Mouse (Mus musculus) heart, adult 2 months (tissue): ENCODE data around the gene Nfia. TPM values are rescaled to one million over a fixed set of nuclear protein-coding genes. Genes with fewer than 3 reads are reported as not detected.
A peak's percentile ranks its signal among the peaks of the same experiment; 100 is the strongest.

Source experiments
- DNase-seq, 2 experiments: peaks; one replicate each; pipeline ENCODE4 v3.0.0; 2021
- H3K27ac ChIP-seq: fragments of 200-600 bp; 2 replicates; pipeline ENCODE4 v1.8.1; 2022
- H3K27me3 ChIP-seq: fragments of 200-500 bp; 2 replicates; pipeline ENCODE4 v1.6.1; 2012; ENCODE audit warnings: mild to moderate bottlenecking, low read length, inconsistent platforms, mixed read lengths; ENCODE audit not compliant: control insufficient read depth, insufficient read depth
- H3K36me3 ChIP-seq: fragments of 200-500 bp; 2 replicates; pipeline ENCODE4 v1.6.1; 2012; ENCODE audit warnings: low read length, inconsistent platforms; ENCODE audit not compliant: control insufficient read depth, insufficient read depth
- H3K4me1 ChIP-seq: fragments of 200-500 bp; 2 replicates; pipeline ENCODE4 v1.6.1; 2011; ENCODE audit warnings: low read length; ENCODE audit not compliant: control insufficient read depth, insufficient read depth
- H3K4me3 ChIP-seq: fragments of 200-600 bp; 2 replicates; pipeline ENCODE4 v1.8.1; 2022
- H3K79me2 ChIP-seq: fragments of 200-500 bp; replicated peaks from 2 replicates; pipeline ENCODE4 v1.6.1; 2012; ENCODE audit warnings: mild to moderate bottlenecking, inconsistent platforms, low read length, moderate library complexity, mixed read lengths; ENCODE audit not compliant: control insufficient read depth, insufficient read depth
- H3K9ac ChIP-seq: fragments of 200-500 bp; 2 replicates; pipeline ENCODE4 v1.6.1; 2012; ENCODE audit warnings: low read depth, mild to moderate bottlenecking, control low read depth, inconsistent platforms, low read length, mixed read lengths
- CTCF ChIP-seq: fragments of 200-600 bp; IDR thresholded peaks from 2 replicates; pipeline ENCODE4 v1.8.1; 2022; ENCODE audit warnings: antibody characterized with exemption, mild to moderate bottlenecking, moderate library complexity
- EP300 ChIP-seq: fragments of 200-500 bp; IDR thresholded peaks from 2 replicates; pipeline ENCODE4 v1.6.1; 2011; ENCODE audit warnings: low read depth, low read length, control low read depth; ENCODE audit not compliant: insufficient read depth
- POLR2A ChIP-seq: fragments of 200-500 bp; IDR thresholded peaks from 2 replicates; pipeline ENCODE4 v1.6.1; 2011; ENCODE audit warnings: mild to moderate bottlenecking, low read depth, low read length, control low read depth; ENCODE audit not compliant: insufficient read depth
- WGBS: fragments of 180-500 bp; shearing (Covaris S2); methylation state at CpG from one replicate; pipeline ENCODE4 v1.1.7; 2018; 5-methylcytosine and 5-hydroxymethylcytosine counted together
- intact Hi-C: fragments of 180-260 bp; cut with DNase I; formaldehyde crosslinking; loops from one replicate; pipeline ENCODE4 v1.15.1; 2025
- polyA plus RNA-seq: library from polyadenylated mRNA; depleted of rRNA; stranded (reverse); fragments of >200 nt; gene quantifications from 2 replicates; pipeline ENCODE4 v1.2.3, GENCODE M21; 2012
- total RNA-seq, 2 experiments: library from RNA; stranded (reverse); gene quantifications; 2 replicates each; pipeline ENCODE4 v1.2.3; 2021

Gene Nfia
- total and polyA plus RNA-seq, 3 experiments: 70.3 to 128 (median 126) TPM

DNA sequence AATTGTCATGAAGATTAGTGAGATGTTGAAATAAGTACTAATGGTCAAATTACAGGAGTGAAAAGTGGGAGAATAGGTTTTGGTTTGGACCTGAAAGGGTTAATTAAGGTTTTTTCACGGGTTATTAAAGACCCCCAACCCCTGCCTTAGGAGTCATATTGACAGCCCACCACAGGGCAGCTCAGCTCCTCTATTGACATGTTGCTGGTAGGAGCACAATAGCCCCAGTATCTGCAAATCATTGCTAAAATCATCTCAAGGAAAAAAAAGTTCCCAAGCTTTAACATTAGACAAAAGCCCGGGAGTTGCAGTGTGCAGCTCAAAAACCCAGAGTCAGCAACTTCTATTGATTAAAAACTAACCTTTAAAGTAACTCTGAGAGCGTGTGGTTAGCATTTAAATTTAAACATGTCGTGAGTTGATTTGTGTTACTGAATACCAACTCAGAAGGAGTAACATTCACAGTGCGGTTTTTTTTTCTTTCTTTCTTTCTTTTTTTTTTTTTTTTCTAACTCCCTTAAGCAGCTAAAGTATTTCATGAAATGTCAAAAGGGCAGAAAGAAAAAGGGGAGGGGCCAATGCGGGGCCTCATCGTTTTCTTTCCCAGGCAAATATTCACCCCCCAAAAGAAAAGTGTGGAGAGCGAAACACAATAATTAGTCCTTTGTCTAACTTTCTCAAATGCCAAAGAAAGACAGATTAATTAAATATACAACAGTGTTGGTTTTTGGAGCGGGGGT, 335.6 kb downstream of the Nfia start:
- TF ChIP-seq EP300 (no peak), CTCF (no peak), POLR2A (no peak)
- 47% methylated on average over 9 of the region's 9 CpGs for WGBS
- H3K36me3 ChIP-seq: peaks cover 35% of the 10 kb centered on the region
- peak overlapping the region; percentile 77 for H3K27ac ChIP-seq
- intact Hi-C loops: loop anchor here (2.0 to 5.0 kb wide), 7 partner anchors 59 to 331 kb away; no protein-coding TSS in a partner anchor
- H3K4me3 ChIP-seq: no peak overlapping the region
- H3K4me1 ChIP-seq: peaks cover 33% of the 10 kb centered on the region
- no peaks in the 10 kb centered on the region for H3K79me2 ChIP-seq
- DNase-seq: no peak
- no peak overlapping the region for H3K9ac ChIP-seq
- no peaks in the 10 kb centered on the region for H3K27me3 ChIP-seq

DNA sequence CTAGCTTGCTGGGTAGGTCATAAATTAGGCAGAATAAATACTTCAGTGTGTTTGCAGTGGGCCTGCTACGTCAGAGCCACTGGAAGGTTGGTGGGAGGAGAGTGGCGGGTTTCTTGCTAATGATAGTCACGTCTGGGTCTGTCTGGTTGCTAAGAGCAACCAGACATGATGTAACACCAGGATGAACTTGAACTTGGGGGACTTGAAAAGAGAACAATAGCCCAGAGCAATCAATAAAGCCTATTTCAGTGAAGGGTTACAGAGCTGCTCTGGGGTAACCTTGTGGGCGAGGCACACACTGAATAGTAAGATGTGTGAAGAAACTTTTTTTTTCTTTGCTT, 336.1 kb downstream of the Nfia start:
- 35% methylated on average over 4 of the region's 4 CpGs for whole genome bisulfite sequencing
- intact Hi-C loops: loop anchor here (2.0 to 5.0 kb wide), 5 partner anchors 104 to 332 kb away; no protein-coding TSS in a partner anchor
- H3K9ac ChIP-seq: no peak overlapping the region
- H3K27me3 ChIP-seq: no peaks in the 10 kb centered on the region
- peak overlapping the region; percentile 77 for H3K27ac ChIP-seq
- DNase-seq: peak in 1 of 2 experiments; percentile 25
- peaks cover 32% of the 10 kb centered on the region for H3K4me1 ChIP-seq
- no peak overlapping the region for H3K4me3 ChIP-seq
- peaks cover 31% of the 10 kb centered on the region for H3K36me3 ChIP-seq
- TF ChIP-seq POLR2A: no peak
- TF ChIP-seq CTCF: no peak
- no peak for TF ChIP-seq EP300
- H3K79me2 ChIP-seq: no peaks in the 10 kb centered on the region

DNA sequence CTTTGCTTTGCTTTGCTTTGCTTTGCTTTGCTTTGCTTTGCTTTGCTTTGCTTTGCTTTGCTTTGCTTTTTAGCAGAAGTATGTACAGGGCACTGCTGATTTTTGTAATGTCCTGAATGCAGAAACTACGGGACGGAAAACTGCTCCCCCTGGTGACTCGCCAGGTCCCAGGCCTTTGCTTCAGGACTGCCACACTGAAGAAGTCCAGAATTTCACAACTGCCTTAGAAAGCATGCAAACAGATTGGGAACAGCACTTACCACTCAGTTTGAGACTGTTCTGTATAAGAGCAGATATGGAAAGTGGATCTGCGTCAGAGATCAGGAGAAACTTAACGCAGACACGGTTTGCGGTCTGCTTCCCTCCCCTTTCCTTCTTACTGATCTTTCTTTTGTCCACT, 336.5 kb downstream of the Nfia start:
- no peaks in the 10 kb centered on the region for H3K79me2 ChIP-seq
- whole genome bisulfite sequencing: 18% methylated on average over 7 of the region's 7 CpGs

DNA sequence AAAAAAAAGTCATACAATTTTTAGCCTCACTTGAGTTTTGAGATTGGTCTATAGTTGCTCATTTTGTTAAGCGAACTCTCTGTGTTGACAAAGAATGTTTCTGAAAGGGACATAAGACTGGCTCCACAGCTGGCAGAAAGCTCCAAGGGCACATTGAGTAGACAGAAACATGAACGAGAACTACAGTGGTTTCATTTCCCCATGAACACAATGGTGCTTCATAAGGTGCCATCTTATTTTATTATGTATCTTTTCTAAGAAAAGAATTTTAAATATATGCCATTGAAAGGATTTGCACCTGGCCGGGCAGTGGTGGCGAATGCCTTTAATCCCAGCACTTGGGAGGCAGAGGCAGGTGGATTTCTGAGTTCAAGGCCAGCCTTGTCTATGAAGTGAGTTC, 337.4 kb downstream of the Nfia start:
- intact Hi-C loops: loop anchor here (2.0 to 5.0 kb wide), 5 partner anchors 105 to 333 kb away; no protein-coding TSS in a partner anchor
- no peak for DNase-seq
- Histone ChIP-seq H3K4me3 (no peak overlapping the region), H3K27me3 (no peaks in the 10 kb centered on the region), H3K4me1 (peaks cover 20% of the 10 kb centered on the region), H3K27ac (no peak overlapping the region), H3K36me3 (peaks cover 27% of the 10 kb centered on the region), H3K79me2 (no peaks in the 10 kb centered on the region), H3K9ac (no peak overlapping the region)
- TF ChIP-seq EP300 (no peak), POLR2A (no peak), CTCF (no peak)
- 87% methylated on average over 4 of the region's 4 CpGs for WGBS

More for the DNA sequence above, 336.5 kb downstream of the Nfia start:
- Histone ChIP-seq H3K27me3 (no peaks in the 10 kb centered on the region), H3K4me1 (peaks cover 28% of the 10 kb centered on the region), H3K4me3 (no peak overlapping the region), H3K9ac (peak overlapping the region; percentile 43; the same call in 1 of the 2 replicates), H3K36me3 (peaks cover 30% of the 10 kb centered on the region), H3K27ac (peak overlapping the region; percentile 77)
- DNase-seq: peak; percentile 80 to 84
- intact Hi-C loops: loop anchor here (2.0 to 5.0 kb wide), 5 partner anchors 104 to 332 kb away; no protein-coding TSS in a partner anchor
- TF ChIP-seq POLR2A (no peak; the same call in 1 of the 2 replicates), EP300 (peak; percentile 85; the same call in 1 of the 2 replicates), CTCF (peak; percentile 83)

DNA sequence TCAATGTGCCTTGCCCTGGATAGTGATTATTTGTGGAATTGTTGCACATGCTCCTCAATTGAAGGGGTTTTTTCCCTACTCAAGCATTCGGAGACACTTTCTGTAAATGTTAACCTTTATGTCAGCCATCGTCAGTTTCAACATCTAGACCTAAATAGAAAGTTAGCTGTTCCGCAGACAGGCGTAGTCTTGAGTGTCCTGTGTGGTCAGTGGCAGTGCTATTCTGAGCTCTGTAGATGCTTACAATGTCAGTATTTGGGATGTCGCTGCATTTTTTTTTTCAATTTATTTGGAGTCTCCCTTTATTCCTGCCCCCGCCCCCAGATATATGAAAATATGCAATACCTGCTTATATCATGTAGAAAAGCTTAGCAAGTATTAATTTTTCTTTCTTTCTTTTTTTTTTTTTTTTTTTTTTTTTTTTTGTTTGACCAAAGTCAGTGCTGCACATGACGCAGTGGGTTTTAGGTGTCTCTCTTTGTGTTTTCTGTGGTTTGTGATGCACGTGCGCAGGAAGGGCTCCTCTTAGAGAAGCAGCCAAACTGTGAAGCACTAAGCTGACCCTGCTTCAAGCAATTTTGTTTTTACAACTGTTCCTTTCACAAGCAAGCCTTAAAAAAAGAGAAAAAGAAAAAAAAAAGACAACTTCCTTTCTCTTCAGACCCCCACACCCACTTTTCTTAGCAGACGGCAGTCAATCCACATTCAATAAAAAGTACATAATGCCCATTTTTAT, 340.9 kb downstream of the Nfia start:
- no peak overlapping the region for H3K9ac ChIP-seq
- DNase-seq: no peak
- 79% methylated on average over 10 of the region's 10 CpGs for WGBS
- intact Hi-C loops: no loop called here
- peaks cover 4% of the 10 kb centered on the region for H3K4me1 ChIP-seq
- peaks cover 6% of the 10 kb centered on the region for H3K36me3 ChIP-seq
- H3K27me3 ChIP-seq: no peaks in the 10 kb centered on the region
- TF ChIP-seq POLR2A (no peak), CTCF (no peak), EP300 (no peak)
- no peaks in the 10 kb centered on the region for H3K79me2 ChIP-seq
- no peak overlapping the region for H3K27ac ChIP-seq
- H3K4me3 ChIP-seq: no peak overlapping the region
